Mouse (Mus musculus) forelimb bud, embryonic 11.5 days (tissue): ENCODE measurements at regions not wholly inside any gene's neighbourhood (a gene's known extent, or its start where the extent isn't known, plus 50 kb on each side); places are given as distances from the start of the nearest gene placed in this dataset.
"Not testable (repeated sequence)": the region's sequence is repeated elsewhere in the genome, so short reads cannot be mapped to it uniquely, and the experiment has no call there.

Experiments
- DNase-seq: peaks from one replicate; pipeline ENCODE4 v3.0.0-alpha.2; 2012; ENCODE audit warnings: low read depth, low spot score

GRCm38 (mm10) chr3:17452984-17453383 lies 495.2 kb upstream of the Cypt12 start:
- no peak for DNase-seq

- DNase-seq, result no peak
Observed at GRCm38 (mm10) chr3:17460545-17460944, 487.7 kb upstream of the Cypt12 start.

GRCm38 (mm10) chr3:17461365-17461764 lies 486.8 kb upstream of the Cypt12 start:
- DNase-seq, result no peak

DNA sequence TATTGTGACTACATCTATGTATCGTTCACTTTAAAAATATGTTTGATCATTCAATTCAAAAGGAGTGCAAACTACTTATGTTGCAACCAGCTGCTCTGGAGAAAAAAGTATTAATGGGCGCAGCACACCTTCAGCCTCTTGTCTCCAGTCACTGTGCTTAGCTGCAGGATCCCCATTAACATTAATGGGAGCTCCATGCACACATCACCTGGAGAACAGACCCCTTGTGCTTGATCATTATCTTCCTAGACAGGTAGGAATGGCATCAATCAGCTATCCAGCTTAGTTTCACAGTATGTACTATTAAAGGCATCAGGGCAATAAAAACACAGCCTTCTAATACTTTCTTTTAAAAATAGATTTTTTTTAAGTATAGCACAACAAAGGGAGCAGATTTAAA lies 474.4 kb upstream of the Cypt12 start:
- DNase-seq, result no peak

- DNase-seq, result no peak
Observed at GRCm38 (mm10) chr3:17489240-17490142, 458.7 kb upstream of the Cypt12 start.

DNA sequence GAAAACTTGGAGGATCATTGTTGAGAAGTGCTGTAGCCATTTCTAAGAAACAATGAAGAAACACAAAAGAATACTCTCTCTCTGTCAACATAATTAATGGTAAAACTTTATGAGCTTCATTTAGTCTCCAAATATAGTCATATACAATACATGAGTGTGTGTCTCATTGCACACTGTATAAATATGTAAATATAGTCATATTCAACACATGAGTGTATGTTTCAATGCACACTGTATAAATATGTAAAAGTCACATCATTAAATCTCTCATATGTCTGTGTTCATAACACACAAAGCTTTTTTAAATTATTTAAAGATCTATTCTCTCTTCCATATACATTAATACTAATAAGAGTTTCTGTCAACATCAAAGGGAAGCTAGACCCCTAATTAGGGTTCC lies 457.6 kb upstream of the Cypt12 start:
- no peak for DNase-seq

DNA sequence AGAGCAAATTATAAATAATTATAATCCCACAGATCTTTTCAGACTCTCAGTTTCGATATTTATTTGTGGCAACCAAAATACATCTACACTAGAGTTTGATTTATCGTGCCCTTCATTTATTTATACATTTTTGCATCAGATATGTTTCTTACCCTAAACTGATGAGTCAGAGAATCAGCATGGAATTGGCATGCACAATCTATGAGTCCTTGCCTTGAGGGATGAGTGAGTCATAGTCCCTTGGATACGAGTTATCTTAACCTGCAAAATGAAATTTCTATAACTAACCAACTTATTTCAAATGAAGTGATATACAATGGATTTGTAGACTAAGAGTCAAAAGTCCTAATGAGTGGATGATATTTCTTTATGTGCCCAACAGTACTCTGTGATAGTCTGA lies 449.9 kb upstream of the Cypt12 start:
- DNase-seq, result no peak

- no peak for DNase-seq
Observed at GRCm38 (mm10) chr3:17501556-17501955, 446.7 kb upstream of the Cypt12 start.

GRCm38 (mm10) chr3:17541346-17541745 lies 406.9 kb upstream of the Cypt12 start:
- DNase-seq, result no peak

- DNase-seq, result no peak
Observed at GRCm38 (mm10) chr3:17547559-17548059, 400.6 kb upstream of the Cypt12 start.

- DNase-seq, result no peak
Observed at GRCm38 (mm10) chr3:17582487-17582886, 365.7 kb upstream of the Cypt12 start.

GRCm38 (mm10) chr3:17589956-17590546 lies 358.2 kb upstream of the Cypt12 start:
- DNase-seq, result no peak

DNA sequence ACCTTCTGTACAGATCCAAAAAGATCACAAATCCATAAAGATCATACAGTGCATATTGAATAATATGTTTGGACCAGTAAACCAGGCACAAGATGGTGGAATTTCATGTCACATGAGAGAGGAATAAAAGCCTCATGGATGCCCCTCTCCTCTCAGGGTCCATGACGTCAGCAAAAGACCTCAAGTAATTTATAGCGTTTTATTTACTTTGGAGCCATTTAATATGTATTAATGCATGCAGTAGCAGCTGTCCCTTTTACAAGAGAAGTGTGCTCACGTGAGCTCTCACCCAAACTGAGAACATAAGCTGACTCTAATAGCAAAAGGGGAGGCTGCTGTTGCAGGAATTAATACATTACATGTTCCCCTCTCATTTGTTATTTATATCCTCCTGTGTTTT lies 355.7 kb upstream of the Cypt12 start:
- DNase-seq, result no peak

- DNase-seq, result no peak
Observed at GRCm38 (mm10) chr3:17596365-17596764, 351.8 kb upstream of the Cypt12 start.

- peak; percentile 16 for DNase-seq
Observed at GRCm38 (mm10) chr3:17613486-17613885, 334.7 kb upstream of the Cypt12 start.

- DNase-seq, result no peak
Observed at GRCm38 (mm10) chr3:17616439-17617070, 331.7 kb upstream of the Cypt12 start.

GRCm38 (mm10) chr3:17619489-17619888 lies 328.7 kb upstream of the Cypt12 start:
- no peak for DNase-seq

DNA sequence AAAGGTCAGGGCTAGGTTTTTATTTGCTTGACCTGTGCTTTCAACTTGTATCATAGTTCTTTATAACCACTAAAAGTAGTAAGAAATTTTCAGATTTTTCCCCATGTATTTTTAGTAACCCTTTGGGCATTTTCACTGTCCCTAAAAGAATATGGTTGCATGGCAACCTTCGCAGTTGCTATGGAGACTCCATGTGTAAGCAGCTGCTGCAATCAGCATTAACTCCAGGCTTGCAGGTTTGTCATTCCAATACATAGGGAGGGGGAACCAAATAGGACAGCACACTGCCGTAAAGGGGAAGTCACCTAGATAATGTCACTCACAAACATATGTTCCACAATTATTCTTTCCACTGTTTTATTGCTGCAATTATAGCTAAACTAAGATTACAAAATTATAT lies 328.3 kb upstream of the Cypt12 start:
- DNase-seq, result no peak

DNA sequence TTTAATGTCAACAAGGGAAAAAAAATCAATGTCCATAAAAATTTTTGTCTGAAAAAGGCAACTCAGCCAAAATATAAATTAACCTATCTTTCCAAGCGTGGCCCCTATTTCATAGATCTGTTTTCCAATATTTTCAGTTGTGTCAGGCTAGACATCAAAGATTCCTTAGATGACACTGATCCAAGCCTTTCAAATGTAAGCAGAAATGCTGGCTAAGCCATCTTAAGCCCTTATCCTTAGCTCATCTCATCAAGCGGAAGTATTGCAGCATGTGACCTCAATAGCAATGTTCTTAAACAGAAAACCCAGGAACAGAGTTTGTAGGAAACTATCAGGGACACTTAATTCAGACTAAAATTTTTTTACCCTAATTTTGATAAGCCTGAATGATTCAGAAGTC lies 327.8 kb upstream of the Cypt12 start:
- no peak for DNase-seq

DNA sequence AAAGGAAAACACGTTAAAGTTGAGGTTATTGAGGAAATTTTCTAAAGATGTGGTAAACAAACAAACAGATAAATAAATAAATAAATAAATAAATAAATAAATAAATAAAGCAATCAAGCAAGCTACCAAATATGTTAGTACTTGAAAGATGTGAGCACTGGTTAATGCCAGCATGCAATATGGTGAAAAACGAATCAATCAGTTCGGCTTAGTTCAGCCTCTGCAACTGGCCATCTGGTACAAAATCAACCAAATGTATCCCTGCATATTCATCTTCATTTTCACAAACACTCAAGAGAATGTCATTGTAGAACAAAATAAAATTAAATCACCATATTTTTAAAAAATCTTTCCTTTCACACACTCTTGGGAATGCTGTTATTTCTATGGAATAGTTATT lies 315.7 kb upstream of the Cypt12 start:
- no peak for DNase-seq

GRCm38 (mm10) chr3:17636276-17636675 lies 311.9 kb upstream of the Cypt12 start:
- no peak for DNase-seq

- not testable (repeated sequence) for DNase-seq
Observed at GRCm38 (mm10) chr3:17659988-17660387, 288.2 kb upstream of the Cypt12 start.
